Mouse (Mus musculus) ovary, adult 18-20 months (tissue): ENCODE data around the gene Vipas39.

Experiments used
- DNase-seq: peaks from one replicate; pipeline ENCODE4 v3.0.0; 2022; ENCODE audit warnings: low spot score, mixed read lengths

The Vipas39 gene

GRCm38 (mm10) chr12:87196310-87196709 lies 69.7 kb downstream of the Vipas39 start:
- DNase-seq: no peak

- DNase-seq: no peak
Observed at GRCm38 (mm10) chr12:87195069-87195468, 71.0 kb downstream of the Vipas39 start.

DNA sequence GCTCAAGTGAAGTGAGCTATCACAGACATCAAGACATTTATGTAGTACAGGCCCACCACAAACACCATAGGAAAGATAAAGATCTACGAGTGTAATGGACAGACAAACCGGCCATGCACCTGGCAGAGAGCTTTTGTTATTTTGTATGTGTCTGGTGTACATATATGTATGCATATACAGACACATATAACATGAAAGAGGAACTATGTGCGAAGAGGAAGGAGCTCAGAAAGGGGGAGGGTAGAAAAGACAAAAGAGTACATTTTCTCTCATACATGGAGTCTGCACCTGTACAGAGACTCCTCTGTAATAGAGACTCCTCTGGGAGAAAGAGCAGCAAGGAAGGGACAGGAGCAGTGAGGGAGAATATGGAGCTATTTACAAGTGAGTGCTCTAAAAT lies 73.0 kb downstream of the Vipas39 start:
- DNase-seq: no peak
